Mouse (Mus musculus) left cerebral cortex, adult 9 months (tissue): ENCODE measurements at regions not wholly inside any gene's neighbourhood (a gene's known extent, or its start where the extent isn't known, plus 50 kb on each side); places are given as distances from the start of the nearest gene placed in this dataset.
"Not testable (repeated sequence)": the region's sequence is repeated elsewhere in the genome, so short reads cannot be mapped to it uniquely, and the experiment has no call there.

Source experiments
- DNase-seq, 2 experiments: peaks; one replicate each; pipeline ENCODE4 v3.0.0; 2022; ENCODE audit warnings: low spot score in 2 of 2

- no peak for DNase-seq
Observed at GRCm38 (mm10) chr1:157755015-157755649, 248.6 kb downstream of the Sec16b start.

GRCm38 (mm10) chr1:157756977-157757376 lies 250.4 kb downstream of the Sec16b start:
- DNase-seq: no peak

- no peak for DNase-seq
Observed at GRCm38 (mm10) chr1:157758337-157758736, 251.8 kb downstream of the Sec16b start.

- DNase-seq: no peak
Observed at GRCm38 (mm10) chr1:157768201-157768600, 261.7 kb downstream of the Sec16b start.

GRCm38 (mm10) chr1:157797711-157798110 lies 291.2 kb downstream of the Sec16b start:
- no peak for DNase-seq

GRCm38 (mm10) chr1:157798561-157799553 lies 292.3 kb downstream of the Sec16b start:
- no peak for DNase-seq

- no peak for DNase-seq
Observed at GRCm38 (mm10) chr1:157801151-157801550, 294.6 kb downstream of the Sec16b start.

GRCm38 (mm10) chr1:157804229-157804628 lies 297.7 kb downstream of the Sec16b start:
- no peak for DNase-seq

GRCm38 (mm10) chr1:157806296-157806695 lies 299.8 kb downstream of the Sec16b start:
- DNase-seq: no peak

GRCm38 (mm10) chr1:157809674-157810471 lies 303.3 kb downstream of the Sec16b start:
- no peak for DNase-seq

- DNase-seq: no peak
Observed at GRCm38 (mm10) chr1:157810657-157811056, 304.1 kb downstream of the Sec16b start.

GRCm38 (mm10) chr1:157827966-157828365 lies 321.4 kb downstream of the Sec16b start:
- DNase-seq: no peak

- DNase-seq: no peak
Observed at GRCm38 (mm10) chr1:157831511-157831910, 325.0 kb downstream of the Sec16b start.

GRCm38 (mm10) chr1:157872775-157873174 lies 366.2 kb downstream of the Sec16b start:
- no peak for DNase-seq

GRCm38 (mm10) chr1:157875006-157875405 lies 368.5 kb downstream of the Sec16b start:
- DNase-seq: no peak

GRCm38 (mm10) chr1:157877117-157877516 lies 370.6 kb downstream of the Sec16b start:
- not testable (repeated sequence) for DNase-seq

- no peak for DNase-seq
Observed at GRCm38 (mm10) chr1:157887146-157887545, 380.6 kb downstream of the Sec16b start.

GRCm38 (mm10) chr1:157888573-157888972 lies 382.0 kb downstream of the Sec16b start:
- DNase-seq: peak; percentile 33 to 39

GRCm38 (mm10) chr1:157906168-157906567 lies 399.6 kb downstream of the Sec16b start:
- DNase-seq: no peak

- peak in 1 of 2 experiments; percentile 45 for DNase-seq
Observed at GRCm38 (mm10) chr1:157937800-157938348, 418.3 kb downstream of the Brinp2 start.

- DNase-seq: peak in 1 of 2 experiments; percentile 12
Observed at GRCm38 (mm10) chr1:157939516-157939915, 416.6 kb downstream of the Brinp2 start.
